Mouse (Mus musculus) adrenal gland (tissue): Measurements from ENCODE around the gene Cebpe.

Source experiments
- intact Hi-C: fragments of 180-260 bp; cut with DNase I; formaldehyde crosslinking; loops from one replicate; pipeline ENCODE4 v1.15.1; 2025

The Cebpe gene

DNA sequence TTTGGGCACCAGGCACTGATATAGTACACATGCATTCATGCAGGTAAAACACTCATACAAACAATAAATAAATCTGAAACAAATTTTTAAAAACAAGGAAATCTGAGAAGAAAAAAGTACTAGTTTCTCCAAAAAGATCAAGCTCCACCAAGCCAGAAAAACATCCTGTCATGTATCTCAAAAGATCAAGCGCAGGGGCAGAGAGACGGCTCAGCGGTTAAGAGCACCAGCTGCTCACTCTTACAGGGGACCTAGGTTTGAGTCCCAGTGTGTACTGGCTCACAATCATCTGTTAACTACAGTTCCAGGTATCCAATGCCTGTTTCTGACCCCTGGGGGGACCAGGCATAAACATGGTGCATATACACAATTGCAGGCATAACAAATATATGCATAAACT lies 29.6 kb downstream of the Cebpe start:
- intact Hi-C loops = no loop called here

DNA sequence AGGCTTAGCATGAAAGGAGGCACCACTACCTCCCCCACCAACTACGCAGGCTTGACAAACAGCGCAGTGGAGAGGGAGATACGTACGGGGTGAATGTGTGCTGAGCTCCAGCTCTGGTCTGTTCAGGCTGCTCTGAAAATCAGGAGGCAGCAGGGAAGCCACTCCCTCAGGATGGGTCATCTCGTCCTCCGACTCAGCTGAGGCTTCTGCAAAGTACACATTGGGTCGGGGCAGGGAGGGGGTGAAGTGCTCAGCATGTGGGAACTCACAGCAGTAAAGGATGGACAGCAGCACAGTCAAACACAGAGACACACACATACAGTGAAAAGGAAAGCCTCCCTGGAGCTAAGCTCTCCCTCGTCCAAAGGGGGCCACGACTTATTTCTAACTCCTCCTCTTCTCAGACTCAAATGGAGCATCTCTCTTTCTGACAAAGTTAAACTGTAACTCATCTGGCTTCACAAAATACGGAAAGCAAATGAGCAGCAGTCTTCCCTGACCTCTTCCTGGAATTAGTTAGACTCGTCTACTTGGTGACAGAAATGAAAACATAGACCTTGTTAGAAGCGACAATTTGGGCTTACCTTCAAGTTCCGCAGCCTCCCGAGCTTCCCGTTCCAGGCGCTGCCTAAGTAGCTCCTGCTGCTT lies 33.2 kb downstream of the Cebpe start:
- intact Hi-C loops = no loop called here

DNA sequence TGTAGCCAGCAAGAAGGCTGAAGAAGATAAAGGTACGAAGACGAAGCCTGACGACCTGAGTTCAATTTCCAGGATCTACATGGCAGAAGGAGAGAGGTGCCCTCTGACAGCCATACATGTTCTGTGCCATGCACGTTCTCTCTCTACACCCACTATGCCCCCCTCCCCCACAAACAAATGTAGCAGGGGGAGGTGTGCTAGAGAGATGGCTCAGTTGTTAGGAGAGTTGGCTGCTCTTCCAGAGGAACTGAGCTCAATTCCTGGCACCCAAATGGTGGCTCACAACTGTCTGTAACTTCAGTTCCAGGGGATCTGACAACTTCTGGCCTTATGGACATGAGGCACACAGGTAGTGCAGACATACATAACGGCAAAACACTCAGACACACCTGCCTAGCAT lies 35.7 kb downstream of the Cebpe start:
- intact Hi-C loops = no loop called here

DNA sequence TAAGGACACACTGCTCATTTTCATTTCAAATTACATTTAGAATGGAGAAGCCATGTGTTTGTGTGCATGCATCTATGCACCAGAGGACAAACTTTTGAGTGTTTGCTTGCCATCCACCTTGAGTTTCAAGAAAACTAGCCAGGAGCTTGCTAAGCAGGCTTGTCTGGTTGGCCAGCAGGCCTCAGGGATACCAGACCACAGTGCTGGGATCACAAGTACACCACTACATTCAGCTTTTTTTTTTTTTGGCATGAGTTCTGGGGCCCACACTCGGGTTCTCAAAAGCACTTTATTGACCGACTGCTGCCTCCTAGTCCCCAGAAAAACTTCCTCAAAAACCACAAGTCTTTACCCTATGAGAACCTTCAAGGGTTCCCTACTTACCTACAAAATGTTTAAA lies 37.7 kb downstream of the Cebpe start:
- intact Hi-C loops = no loop called here

DNA sequence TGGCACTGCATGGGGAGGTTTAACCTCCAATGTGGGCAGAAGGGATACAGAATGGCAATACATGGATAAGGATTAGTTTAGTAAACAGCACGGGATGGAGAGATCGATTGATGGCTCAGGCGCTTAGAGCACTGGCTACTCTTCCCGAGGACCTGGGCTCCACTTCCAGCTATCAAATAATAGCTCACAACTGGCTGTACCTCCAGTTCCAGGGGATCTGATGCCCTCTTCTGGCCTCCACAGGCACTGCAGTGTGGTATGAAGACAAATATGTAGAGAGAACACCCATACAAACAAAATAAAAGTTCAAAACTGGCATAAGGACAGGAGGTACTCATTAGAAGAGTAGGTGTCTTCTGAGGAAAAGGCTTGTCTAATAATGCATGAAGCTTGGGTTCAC lies 42.6 kb downstream of the Cebpe start:
- intact Hi-C loops = loop anchor here (5.0 kb wide), 1 partner anchor 33 kb away; no protein-coding TSS in a partner anchor

GRCm38 (mm10) chr14:54664477-54665222 lies 47.3 kb downstream of the Cebpe start:
- intact Hi-C loops = loop anchor here (5.0 kb wide), 1 partner anchor 38 kb away; no protein-coding TSS in a partner anchor
